Mouse (Mus musculus) A20 (cell line): ENCODE measurements around the gene Rgmb.

Experiments used
- DNase-seq: peaks from one replicate; pipeline ENCODE4 v3.0.0-alpha.2; 2011; ENCODE audit warnings: low read depth, low spot score

Rgmb gene

DNA sequence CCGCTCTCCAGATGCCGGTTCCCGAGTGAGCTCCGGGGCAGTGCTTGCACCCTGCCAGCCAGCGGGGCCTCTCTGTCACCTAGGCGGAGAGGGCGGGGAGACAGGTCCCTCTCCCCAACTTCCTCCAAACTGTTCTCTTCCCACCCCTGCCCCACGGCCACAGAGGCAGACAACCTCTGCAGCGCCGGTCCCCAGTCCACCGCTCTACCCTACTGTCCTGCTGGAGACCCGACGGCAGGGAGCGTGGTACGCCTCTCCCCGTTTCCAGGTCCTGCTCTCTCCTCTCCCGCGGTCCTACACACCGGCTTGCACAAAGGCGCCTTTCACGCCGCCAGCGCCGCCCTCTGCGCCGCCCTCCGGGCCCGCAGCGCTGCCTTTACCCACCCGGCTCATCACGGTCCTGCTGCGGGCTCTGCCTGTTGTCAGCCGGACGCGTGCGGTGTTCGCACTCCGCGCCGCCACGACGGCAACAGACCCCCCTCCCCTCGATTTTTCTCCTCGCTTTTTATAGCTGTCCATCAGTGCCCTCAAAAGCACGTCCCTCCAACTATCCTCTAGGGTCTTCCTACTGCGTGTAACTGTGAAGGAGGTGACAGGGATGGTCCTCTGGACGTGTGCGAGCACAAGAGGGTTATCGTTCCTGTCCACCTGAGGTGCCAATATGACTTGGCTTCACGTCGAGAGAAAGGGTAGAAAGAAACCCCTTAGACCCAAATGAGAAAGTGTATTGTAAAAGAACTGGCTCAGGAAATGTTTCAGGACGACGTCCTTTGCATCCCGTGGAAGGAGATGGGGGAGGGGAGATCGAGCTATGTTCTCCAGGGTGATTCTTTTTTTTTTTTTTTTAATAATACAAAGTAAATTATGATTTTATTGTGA is at the start of gene Rgmb:
Gene Rgmb (minus strand): TSS at position 274 of the 879 bp plus-strand sequence.
- DNase-seq, result no peak

DNA sequence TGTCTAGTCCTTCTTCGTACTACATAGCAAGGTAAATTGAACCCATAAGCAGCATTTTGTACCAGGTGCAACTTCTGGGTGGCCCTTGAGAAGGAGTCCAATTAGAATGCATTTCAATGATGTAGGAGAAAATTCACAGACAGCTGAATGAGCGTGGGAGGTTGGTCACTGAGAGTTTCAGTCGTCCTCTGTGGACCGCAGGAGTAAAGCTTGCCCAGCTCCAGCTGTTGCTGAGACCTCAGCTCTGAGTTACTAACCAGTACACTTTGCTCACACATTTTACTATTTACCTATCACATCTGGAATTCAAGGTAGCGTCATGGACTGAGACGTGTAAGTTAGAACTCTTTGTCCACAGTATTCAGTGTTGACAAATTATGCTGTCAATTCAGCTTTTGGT is 43.9 kb upstream of the Rgmb start:
- no peak for DNase-seq

- DNase-seq, result no peak
Measured at GRCm38 (mm10) chr17:15872093-15872492, 41.3 kb upstream of the Rgmb start.

DNA sequence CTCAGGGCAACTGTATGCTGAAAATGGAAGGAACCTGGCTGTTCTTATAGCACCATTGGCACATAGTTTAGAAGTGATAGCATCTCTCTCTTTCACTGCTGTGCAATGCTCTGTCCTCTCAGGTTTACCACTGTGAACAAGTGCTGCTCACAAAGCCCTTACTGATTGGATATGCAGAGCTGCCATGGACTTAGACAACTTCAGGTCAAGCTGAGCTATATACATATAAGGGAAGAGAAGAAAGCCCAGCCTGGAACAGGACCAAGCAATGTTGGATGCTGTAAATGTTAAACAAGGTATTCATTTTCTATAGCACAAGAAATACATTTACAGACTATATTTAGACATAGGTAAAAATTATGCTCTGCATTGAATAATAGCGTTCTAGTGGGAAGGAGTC is 34.4 kb upstream of the Rgmb start:
- DNase-seq, result no peak

- DNase-seq, result no peak
Measured at GRCm38 (mm10) chr17:15862355-15862754, 31.5 kb upstream of the Rgmb start.

GRCm38 (mm10) chr17:15853121-15853520 is 22.3 kb upstream of the Rgmb start:
- DNase-seq, result no peak

GRCm38 (mm10) chr17:15850544-15850943 is 19.7 kb upstream of the Rgmb start:
- DNase-seq, result no peak

DNA sequence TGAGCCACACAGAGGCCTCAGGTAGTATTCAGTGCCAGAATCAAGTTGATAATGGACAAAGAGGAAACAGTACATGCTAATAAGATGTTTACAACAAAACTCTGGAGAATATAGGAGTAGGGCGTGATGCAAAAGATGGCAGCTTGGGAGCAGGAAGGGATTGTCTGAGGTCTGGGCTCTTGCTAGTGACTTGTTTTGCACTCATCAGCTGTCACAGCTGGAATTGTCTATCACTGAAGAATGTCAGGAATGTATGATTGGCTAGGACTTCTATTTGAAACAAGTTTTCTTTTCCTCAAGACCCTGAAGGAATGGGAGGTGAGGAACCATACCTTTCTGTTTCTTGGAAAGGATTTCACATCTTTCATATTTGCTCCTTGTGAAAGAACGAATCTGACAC is 10.6 kb upstream of the Rgmb start:
- DNase-seq, result no peak

DNA sequence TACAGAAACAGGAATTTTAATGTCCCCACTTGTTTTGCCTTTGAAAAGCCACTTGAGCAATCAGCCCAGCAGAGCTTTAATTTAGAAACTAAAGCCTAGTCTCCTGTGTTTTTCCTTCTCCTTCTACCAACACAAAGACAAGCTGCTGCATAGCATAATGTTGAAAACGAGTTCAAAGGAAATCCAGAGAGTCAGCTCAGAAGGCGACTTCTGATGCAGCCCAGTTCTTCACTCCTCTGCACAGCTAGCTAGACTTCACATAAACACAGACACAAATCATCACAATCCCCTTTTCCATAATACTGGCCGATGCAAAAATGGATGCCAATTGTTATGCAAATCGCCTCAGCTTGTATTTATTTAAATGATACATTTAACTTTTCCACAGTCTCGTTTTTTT is 1.6 kb upstream of the Rgmb start:
- no peak for DNase-seq

- peak; percentile 49 for DNase-seq
Measured at GRCm38 (mm10) chr17:15831810-15832209, 971 bp upstream of the Rgmb start.

- DNase-seq, result no peak
Measured at GRCm38 (mm10) chr17:15830171-15830765, 571 bp downstream of the Rgmb start.

GRCm38 (mm10) chr17:15829198-15830170 is 1.4 kb downstream of the Rgmb start:
- no peak for DNase-seq

GRCm38 (mm10) chr17:15828131-15828917 is 2.5 kb downstream of the Rgmb start:
- peak; percentile 29 for DNase-seq

DNA sequence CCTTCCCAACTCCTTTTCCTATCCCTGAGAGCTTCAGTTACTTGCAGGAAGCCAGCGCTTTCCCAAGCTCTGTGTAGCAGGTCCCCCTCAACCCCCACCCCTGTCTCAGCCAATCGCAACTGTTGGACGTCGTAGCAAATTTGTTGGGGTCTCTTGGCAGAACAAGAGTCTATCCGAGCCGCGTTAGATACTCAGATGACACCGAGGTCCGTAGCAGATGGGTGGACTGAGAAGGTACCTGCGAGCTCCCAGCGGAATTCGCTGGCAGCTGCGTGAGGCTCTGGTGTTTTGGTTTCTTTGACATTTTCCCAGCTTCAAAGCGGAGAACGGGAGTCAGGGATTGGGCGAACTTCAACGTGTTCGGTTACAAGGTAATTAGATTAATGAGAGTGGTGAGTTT is 3.9 kb downstream of the Rgmb start:
- DNase-seq, result no peak

DNA sequence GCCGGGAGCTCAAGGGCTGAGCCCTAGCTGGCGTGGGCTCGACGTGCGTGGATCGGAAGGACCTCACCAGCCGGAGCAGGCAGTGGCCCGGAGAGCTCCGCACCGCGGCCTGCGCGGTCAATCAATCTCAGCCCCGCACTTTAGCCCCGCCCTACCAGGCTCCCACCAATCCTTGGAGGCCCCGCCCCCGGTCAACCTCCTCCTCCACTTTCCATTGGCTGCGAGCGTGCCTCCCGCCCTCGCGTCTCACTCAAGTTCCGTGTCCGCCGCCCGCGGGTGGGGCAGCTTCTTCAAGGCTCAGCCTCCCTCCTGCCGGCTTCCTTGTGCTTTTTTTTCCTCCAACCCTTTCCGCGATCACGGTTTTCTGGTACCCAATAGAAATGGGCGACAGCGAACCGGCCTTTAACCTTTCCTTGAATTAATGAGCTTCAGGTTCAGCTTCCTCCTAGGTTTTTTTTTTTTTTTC is 4.4 kb downstream of the Rgmb start:
- peak; percentile 98 for DNase-seq

DNA sequence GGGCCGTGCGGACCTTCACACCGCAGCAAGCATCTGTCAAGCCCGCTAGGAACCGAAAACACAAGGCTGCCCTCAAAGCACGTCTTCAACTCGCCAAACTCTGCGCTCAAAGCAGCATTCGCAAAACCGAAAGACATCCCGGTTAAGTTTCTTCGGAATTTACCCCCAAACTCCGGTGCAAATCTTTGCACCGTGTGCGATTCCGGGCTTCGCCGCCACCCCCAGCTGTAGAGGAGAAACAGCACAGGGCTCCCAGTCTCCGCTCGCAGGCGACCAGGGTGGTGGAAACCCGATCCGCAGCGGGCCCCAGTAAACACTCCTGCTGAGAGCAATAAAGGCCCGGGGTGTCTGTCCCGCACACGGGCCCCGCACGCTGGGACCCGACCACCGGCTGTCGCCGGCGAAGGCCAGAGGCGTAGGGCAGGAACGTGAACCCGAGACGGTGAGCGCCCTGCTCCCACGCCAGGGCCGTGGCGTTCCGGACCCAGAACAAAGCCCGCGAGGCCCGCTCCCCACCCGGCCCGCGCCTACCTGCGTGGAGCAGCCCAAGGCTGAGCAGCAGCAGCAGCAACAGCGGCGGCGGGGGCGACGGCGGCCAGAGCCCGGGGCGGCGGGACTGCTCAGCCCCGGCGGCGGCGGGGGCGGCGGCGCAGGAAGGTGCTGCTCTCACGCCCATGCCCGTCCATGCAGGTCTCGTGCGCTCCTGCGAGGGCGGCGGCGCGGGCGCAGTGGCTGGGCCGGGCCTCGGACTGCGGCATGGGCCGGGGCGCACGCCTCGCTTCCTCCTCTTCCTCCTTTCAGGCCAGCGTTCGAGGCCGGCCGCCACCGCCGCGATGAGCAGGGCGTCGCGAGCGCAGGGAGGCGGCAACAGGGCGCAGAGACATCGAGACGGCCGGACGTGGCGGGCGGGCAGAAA is 5.1 kb downstream of the Rgmb start:
- DNase-seq, result peak; percentile 71

GRCm38 (mm10) chr17:15824854-15825253 is 6.0 kb downstream of the Rgmb start:
- peak; percentile 32 for DNase-seq

- DNase-seq, result no peak
Measured at GRCm38 (mm10) chr17:15824337-15824736, 6.5 kb downstream of the Rgmb start.

GRCm38 (mm10) chr17:15823838-15824237 is 7.0 kb downstream of the Rgmb start:
- no peak for DNase-seq

DNA sequence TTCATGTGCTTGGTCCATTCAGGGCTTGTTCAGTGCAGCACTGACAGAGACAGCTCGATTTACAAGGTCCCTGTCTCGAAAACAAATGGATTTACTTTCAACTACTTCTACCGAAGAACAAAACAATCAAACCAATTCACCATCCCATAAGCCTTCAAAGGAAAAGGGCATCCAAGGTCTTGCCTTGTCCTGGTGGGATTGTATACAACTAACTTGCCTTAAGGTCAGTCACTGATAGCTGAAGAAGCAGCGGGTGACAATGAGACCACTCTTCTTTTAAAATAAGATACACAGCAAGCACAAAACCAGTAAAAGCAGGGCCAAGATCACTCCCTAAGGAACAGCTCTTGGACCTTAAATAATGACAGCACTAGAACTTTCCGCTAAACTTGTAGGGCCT is 7.6 kb downstream of the Rgmb start:
- DNase-seq, result no peak
